Mouse (Mus musculus): ENCODE results near the gene Palm. TPM values are rescaled to one million over a fixed set of nuclear protein-coding genes. Genes with fewer than 3 reads are reported as not detected.
A peak's percentile ranks its signal among the peaks of the same experiment; 100 is the strongest.

Palm gene
- polyA plus RNA-seq, 1 experiment from 2014 or later, result 270 TPM

DNA sequence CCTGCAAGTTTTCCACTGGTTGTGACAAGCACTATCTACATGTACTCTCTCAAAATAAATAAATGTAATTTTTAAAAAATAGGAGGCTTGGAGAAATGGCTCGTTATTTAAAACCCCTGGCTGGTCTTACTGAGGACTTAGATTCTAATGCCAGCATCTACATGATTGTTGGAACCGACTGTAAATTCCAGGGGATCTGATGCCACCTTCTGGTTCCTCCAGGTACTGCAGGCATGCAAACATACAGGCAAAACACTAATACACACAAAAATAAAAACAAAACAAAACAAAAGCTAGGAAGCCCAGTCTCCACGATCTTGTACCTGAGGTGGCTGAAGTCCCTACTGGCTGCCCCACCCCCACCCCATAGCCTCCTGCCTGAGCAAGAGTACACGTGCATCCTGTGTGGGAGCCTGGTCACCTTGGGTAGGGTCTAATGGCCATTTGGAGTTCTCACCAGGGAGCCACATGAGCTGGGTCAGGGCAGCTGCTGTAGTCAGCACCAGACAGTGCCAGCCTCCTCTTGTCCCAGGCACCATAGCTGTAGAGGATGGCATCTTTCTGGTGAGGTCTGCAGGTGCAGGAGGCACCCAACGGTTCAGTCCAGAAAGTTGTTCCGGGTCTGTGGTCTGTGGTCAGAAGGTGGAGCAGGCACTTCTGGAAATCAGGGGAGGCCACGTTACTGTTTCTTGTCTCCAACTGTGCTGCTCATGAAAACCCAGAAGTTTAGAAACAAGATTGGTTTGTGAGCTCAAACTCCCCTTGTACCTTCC, 4.8 kb upstream of the Palm start:
- Histone ChIP-seq H3K27me3 (ENCODE audit: control insufficient read depth, insufficient read depth, low read length) (no peaks in the 10 kb centered on the region), H3K9ac (replicated peaks; ENCODE audit: low read length) (no peak overlapping the region), H3K36me3 (ENCODE audit: control insufficient read depth, insufficient read depth, low read length) (no peaks in the 10 kb centered on the region), H3K9me3 (ENCODE audit: control insufficient read depth, low read length) (no peaks in the 10 kb centered on the region), H3K4me2 (ENCODE audit: low read length) (no peak overlapping the region), H3K4me1 (ENCODE audit: control insufficient read depth, insufficient read depth, low read length) (no peaks in the 10 kb centered on the region), H3K27ac (replicated peaks; ENCODE audit: low read depth, low read length) (no peak overlapping the region), H3K4me3 (replicated peaks; ENCODE audit: low read depth, low read length) (no peak overlapping the region)
- WGBS, result 38% methylated on average over 7 of the region's 7 CpGs
- ATAC-seq (ENCODE audit: low FRiP score, low TSS enrichment), result no peak
- DNase-seq, result peak; percentile 87

DNA sequence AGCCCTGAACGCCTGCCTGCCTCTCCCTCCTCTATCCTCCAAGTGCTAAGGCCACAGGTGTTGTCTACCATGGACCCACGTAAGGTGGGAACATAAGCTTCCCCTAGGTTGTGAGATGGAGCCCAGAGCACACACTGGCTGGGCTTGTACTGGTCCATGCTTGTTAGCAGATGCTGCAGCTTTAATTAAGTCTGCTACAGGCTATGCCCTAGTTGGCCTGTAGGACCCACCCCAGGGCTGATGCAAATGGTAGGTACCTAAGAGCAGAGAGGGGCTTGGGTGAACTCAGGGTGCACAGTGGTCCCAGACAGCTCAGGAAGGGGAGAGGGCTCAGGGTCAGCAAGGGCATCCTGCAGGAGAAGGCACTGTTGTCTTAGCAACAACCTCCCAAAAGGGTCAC, 3.8 kb upstream of the Palm start:
- Histone ChIP-seq H3K36me3 (ENCODE audit: control insufficient read depth, insufficient read depth, low read length) (no peaks in the 10 kb centered on the region), H3K9me3 (ENCODE audit: control insufficient read depth, low read length) (no peaks in the 10 kb centered on the region), H3K4me2 (ENCODE audit: low read length) (no peak overlapping the region), H3K4me3 (replicated peaks; ENCODE audit: low read depth, low read length) (no peak overlapping the region), H3K27me3 (ENCODE audit: control insufficient read depth, insufficient read depth, low read length) (no peaks in the 10 kb centered on the region), H3K9ac (replicated peaks; ENCODE audit: low read length) (no peak overlapping the region; the same call in 1 of the 2 replicates), H3K4me1 (ENCODE audit: control insufficient read depth, insufficient read depth, low read length) (no peaks in the 10 kb centered on the region; the same call in 1 of the 2 replicates), H3K27ac (replicated peaks; ENCODE audit: low read depth, low read length) (no peak overlapping the region)
- ATAC-seq (ENCODE audit: low FRiP score, low TSS enrichment) (no peak), DNase-seq (no peak)
- WGBS, result 47% methylated on average over 2 of the region's 2 CpGs

DNA sequence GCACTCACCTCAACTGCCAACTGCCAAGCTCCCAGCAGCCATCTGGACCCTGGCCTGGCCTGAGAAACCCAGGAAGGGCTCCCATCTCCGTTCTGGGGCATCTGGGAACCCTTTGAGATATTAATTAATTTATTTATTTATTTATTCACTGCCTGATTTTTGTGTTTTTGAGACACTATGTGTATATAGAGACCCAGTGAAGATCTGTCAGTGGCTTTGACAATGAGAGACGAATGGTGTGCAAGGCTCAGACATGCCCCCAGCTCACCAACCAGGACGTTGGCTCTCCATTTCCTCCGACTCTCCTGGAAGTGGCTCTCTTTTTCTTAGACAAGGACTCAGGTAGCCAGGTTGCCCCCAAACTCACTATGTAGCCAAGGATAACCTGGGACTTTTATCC, 2.5 kb upstream of the Palm start, which contains the start of gene Prss57:
Prss57 (minus strand) TSS at position 101 of the 400 bp plus-strand sequence.
- DNase-seq (no peak), ATAC-seq (ENCODE audit: low FRiP score, low TSS enrichment) (no peak)
- no peak within 1 kb of the TSS; the same call in 1 of the 2 replicates for H3K9ac ChIP-seq (replicated peaks; ENCODE audit: low read length)
- WGBS, result 84% methylated on average over 4 of the region's 4 CpGs
- H3K36me3 ChIP-seq (ENCODE audit: control insufficient read depth, insufficient read depth, low read length), result no peaks in the 10 kb centered on the region
- H3K4me3 ChIP-seq (replicated peaks; ENCODE audit: low read depth, low read length), result no peak within 1 kb of the TSS
- H3K27ac ChIP-seq (replicated peaks; ENCODE audit: low read depth, low read length), result no peak within 1 kb of the TSS
- no peaks in the 10 kb centered on the region for H3K27me3 ChIP-seq (ENCODE audit: control insufficient read depth, insufficient read depth, low read length)
- H3K9me3 ChIP-seq (ENCODE audit: control insufficient read depth, low read length), result no peaks in the 10 kb centered on the region
- peaks cover 7% of the 10 kb centered on the region for H3K4me1 ChIP-seq (ENCODE audit: control insufficient read depth, insufficient read depth, low read length)
- H3K4me2 ChIP-seq (ENCODE audit: low read length), result no peak within 1 kb of the TSS

DNA sequence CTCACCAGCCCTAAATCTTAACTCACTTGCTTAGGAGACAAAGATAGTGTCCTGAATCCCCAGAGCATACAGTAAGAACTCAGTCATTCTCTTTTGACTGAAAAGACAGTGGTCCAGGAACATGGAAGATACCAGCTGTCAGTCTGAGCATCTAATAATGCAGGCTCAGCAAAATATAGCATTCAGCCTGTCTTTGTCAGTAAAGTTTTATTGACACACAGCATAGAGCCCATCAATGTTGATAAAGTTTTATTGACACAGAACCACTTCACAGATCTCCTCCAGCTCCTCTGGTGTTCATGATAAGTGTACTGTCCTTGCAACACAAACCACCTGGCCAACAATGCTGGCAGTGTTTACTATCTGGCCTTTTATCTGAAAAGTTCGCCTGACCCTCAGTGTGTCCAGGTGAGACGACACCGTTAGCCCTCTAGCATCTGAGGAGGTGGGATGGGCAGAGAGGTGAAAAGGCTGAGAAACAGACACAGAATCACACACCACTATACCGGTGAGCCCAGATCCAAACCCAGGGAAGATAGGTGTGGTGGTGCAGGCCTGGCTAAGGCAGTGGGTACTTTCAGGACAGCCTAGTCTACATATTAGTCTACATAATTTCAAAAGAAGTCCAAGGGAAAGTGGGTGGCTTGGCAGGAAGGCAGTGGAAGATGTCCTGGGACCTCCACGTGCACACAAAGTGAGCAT, 882 bp upstream of the Palm start:
- no peaks in the 10 kb centered on the region for H3K36me3 ChIP-seq (ENCODE audit: control insufficient read depth, insufficient read depth, low read length)
- no peak overlapping the region for H3K27ac ChIP-seq (replicated peaks; ENCODE audit: low read depth, low read length)
- H3K4me2 ChIP-seq (ENCODE audit: low read length), result 0 out of 2 replicates have a peak overlapping the region, but pooled peaks have one; percentile 91
- WGBS, result 85% methylated on average over 5 of the region's 5 CpGs
- no peak overlapping the region for H3K4me3 ChIP-seq (replicated peaks; ENCODE audit: low read depth, low read length)
- H3K4me1 ChIP-seq (ENCODE audit: control insufficient read depth, insufficient read depth, low read length), result peaks cover 22% of the 10 kb centered on the region
- H3K9me3 ChIP-seq (ENCODE audit: control insufficient read depth, low read length), result no peaks in the 10 kb centered on the region
- H3K9ac ChIP-seq (replicated peaks; ENCODE audit: low read length), result no peak overlapping the region
- DNase-seq (no peak), ATAC-seq (ENCODE audit: low FRiP score, low TSS enrichment) (no peak)
- H3K27me3 ChIP-seq (ENCODE audit: control insufficient read depth, insufficient read depth, low read length), result no peaks in the 10 kb centered on the region

DNA sequence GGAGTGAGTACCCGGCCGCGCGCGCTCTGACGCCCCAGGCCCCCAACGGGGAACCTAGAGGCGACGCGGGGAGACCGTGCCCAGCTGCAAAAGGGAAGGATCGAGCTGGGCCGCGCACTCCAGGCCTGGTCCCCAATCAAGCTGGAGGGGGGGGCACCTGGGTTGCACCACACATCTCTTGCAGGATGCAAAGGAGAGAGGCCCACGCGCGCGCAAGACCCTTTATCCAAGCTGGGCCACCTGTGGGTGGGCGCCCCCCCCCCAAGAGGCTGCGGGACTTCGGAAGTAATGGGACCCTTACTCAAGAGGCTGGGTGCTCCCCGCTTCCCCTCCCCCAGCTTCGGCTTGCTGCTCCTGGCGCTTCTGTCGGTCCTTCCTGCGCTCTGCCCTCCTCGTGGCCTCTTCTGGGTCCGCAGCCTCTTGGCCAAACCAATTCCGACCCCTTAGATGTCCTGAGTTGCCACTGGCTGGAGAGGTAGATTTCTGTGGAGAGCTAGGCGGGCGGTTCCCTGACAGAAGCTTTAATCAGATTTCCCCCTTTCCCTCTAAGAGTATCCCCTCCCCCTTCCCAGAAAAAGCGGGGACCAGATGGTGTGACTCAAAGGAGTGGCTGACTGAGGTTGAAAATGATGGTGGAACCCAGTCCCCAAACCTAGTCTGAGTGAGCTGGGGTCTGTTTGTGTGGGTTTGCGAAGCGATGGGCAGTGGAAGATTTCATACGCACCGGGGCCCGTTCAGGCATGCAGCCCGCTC, 542 bp downstream of the Palm start:
- DNase-seq, result peak; percentile 68
- no peaks in the 10 kb centered on the region for H3K9me3 ChIP-seq (ENCODE audit: control insufficient read depth, low read length)
- H3K27ac ChIP-seq (replicated peaks; ENCODE audit: low read depth, low read length), result peak overlapping the region; percentile 95
- H3K4me1 ChIP-seq (ENCODE audit: control insufficient read depth, insufficient read depth, low read length), result peaks cover 22% of the 10 kb centered on the region
- H3K4me3 ChIP-seq (replicated peaks; ENCODE audit: low read depth, low read length), result peak overlapping the region; percentile 98
- peak overlapping the region; percentile 91 for H3K4me2 ChIP-seq (ENCODE audit: low read length)
- 2% methylated on average over 37 of the region's 38 CpGs for WGBS
- peak overlapping the region; percentile 96 for H3K9ac ChIP-seq (replicated peaks; ENCODE audit: low read length)
- no peaks in the 10 kb centered on the region for H3K36me3 ChIP-seq (ENCODE audit: control insufficient read depth, insufficient read depth, low read length)
- no peaks in the 10 kb centered on the region for H3K27me3 ChIP-seq (ENCODE audit: control insufficient read depth, insufficient read depth, low read length)
- peak; percentile 38 for ATAC-seq (ENCODE audit: low FRiP score, low TSS enrichment)

DNA sequence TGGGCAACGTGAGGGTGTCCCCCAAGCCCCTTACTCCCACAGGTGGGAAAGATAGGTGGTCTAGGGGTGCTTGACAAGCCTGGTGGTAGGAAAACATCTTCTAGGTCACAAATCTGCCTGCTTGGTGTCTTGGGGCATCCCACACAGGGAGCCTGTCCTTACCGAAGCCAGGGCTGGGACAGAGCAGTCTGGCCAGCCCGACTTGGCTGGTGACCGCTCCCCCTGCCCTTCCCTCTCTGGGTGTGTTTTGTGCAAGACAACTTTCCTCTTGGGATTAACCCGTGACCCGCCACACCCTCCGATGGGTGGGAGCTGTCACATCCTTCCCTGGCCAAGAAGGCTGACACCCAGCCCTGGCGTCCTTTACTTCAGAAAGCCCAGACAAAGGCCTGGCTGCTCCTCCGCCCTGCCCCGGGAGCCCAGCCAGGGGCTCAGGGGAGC, 1.1 kb downstream of the Palm start:
- H3K4me2 ChIP-seq (ENCODE audit: low read length), result peak overlapping the region; percentile 91
- H3K9ac ChIP-seq (replicated peaks; ENCODE audit: low read length), result peak overlapping the region; percentile 96
- under 1% methylated on average over 10 of the region's 10 CpGs for WGBS
- peak overlapping the region; percentile 98 for H3K4me3 ChIP-seq (replicated peaks; ENCODE audit: low read depth, low read length)
- peak; percentile 49 for DNase-seq
- peaks cover 22% of the 10 kb centered on the region for H3K4me1 ChIP-seq (ENCODE audit: control insufficient read depth, insufficient read depth, low read length)
- no peaks in the 10 kb centered on the region for H3K27me3 ChIP-seq (ENCODE audit: control insufficient read depth, insufficient read depth, low read length)
- peak overlapping the region; percentile 95 for H3K27ac ChIP-seq (replicated peaks; ENCODE audit: low read depth, low read length)
- H3K36me3 ChIP-seq (ENCODE audit: control insufficient read depth, insufficient read depth, low read length), result no peaks in the 10 kb centered on the region
- no peaks in the 10 kb centered on the region for H3K9me3 ChIP-seq (ENCODE audit: control insufficient read depth, low read length)
- peak; percentile 31; the same call in 1 of the 2 replicates for ATAC-seq (ENCODE audit: low FRiP score, low TSS enrichment)

DNA sequence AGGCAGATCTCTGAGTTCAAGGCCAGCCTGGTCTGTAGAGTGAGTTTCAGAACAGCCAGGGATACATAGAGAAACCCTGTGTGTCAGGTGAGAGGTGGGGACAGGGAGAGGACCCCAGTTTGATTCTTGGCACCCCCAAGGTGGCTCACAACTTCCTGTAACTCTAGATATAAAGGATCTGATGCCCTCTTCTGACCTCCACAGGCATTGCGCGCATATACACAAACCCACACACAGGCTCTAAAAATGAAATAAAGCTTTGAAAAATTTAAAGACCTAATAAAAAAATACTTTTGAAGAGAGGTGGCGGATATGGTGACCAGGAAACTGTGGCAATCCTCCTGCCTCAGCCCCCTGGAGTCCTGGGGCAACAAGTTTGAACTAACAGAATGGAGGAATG, 2.5 kb downstream of the Palm start:
- Histone ChIP-seq H3K27me3 (ENCODE audit: control insufficient read depth, insufficient read depth, low read length) (no peaks in the 10 kb centered on the region), H3K4me1 (ENCODE audit: control insufficient read depth, insufficient read depth, low read length) (peaks cover 22% of the 10 kb centered on the region), H3K4me2 (ENCODE audit: low read length) (peak overlapping the region; percentile 15; the same call in 1 of the 2 replicates), H3K9ac (replicated peaks; ENCODE audit: low read length) (no peak overlapping the region), H3K9me3 (ENCODE audit: control insufficient read depth, low read length) (no peaks in the 10 kb centered on the region), H3K4me3 (replicated peaks; ENCODE audit: low read depth, low read length) (no peak overlapping the region), H3K27ac (replicated peaks; ENCODE audit: low read depth, low read length) (no peak overlapping the region), H3K36me3 (ENCODE audit: control insufficient read depth, insufficient read depth, low read length) (no peaks in the 10 kb centered on the region; the same call in 1 of the 2 replicates)
- DNase-seq (no peak), ATAC-seq (ENCODE audit: low FRiP score, low TSS enrichment) (no peak)
- 97% methylated on average over 3 of the region's 3 CpGs for WGBS

DNA sequence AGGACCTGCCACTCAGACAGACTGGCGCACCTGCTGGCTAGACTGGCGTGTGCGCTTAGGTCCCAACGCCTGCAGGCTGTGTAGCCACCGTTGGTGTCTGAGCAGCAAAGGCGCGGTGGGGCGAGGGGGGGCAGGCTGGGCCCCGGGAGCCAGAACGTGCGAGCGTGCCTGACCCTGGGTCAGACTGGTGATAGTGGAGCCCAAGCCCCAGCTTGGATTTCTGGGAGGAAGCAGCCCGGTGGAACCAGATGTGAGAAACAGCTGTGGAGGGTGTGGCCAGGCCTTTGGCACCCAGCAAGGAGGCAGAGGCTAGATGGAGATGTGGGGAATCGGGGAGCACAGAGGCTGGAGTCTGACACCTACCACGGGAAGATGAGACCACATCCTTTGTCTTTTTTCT, 4.0 kb downstream of the Palm start:
- no peaks in the 10 kb centered on the region for H3K9me3 ChIP-seq (ENCODE audit: control insufficient read depth, low read length)
- peak overlapping the region; percentile 37 for H3K4me2 ChIP-seq (ENCODE audit: low read length)
- peak overlapping the region; percentile 18; the same call in 1 of the 2 replicates for H3K9ac ChIP-seq (replicated peaks; ENCODE audit: low read length)
- H3K4me1 ChIP-seq (ENCODE audit: control insufficient read depth, insufficient read depth, low read length), result peaks cover 32% of the 10 kb centered on the region
- no peaks in the 10 kb centered on the region for H3K27me3 ChIP-seq (ENCODE audit: control insufficient read depth, insufficient read depth, low read length)
- H3K4me3 ChIP-seq (replicated peaks; ENCODE audit: low read depth, low read length), result no peak overlapping the region; the same call in 1 of the 2 replicates
- peak overlapping the region; percentile 55 for H3K27ac ChIP-seq (replicated peaks; ENCODE audit: low read depth, low read length)
- ATAC-seq (ENCODE audit: low FRiP score, low TSS enrichment) (no peak), DNase-seq (no peak)
- no peaks in the 10 kb centered on the region; the same call in 1 of the 2 replicates for H3K36me3 ChIP-seq (ENCODE audit: control insufficient read depth, insufficient read depth, low read length)
- WGBS, result 48% methylated on average over 15 of the region's 15 CpGs

Data from midbrain, embryonic 14.5 days (tissue).